Mouse (Mus musculus) intestine, embryonic 15.5 days (tissue): ENCODE measurements at regions not wholly inside any gene's neighbourhood (a gene's known extent, or its start where the extent isn't known, plus 50 kb on each side); places are given as distances from the start of the nearest gene placed in this dataset.

Source experiments
- ATAC-seq: fragments of 200-750 bp; cut with Nextera tagmentation; 2 replicates; pipeline ENCODE4 v1.8.0; 2017; ENCODE audit warnings: moderate TSS enrichment, moderate library complexity
- H3K27ac ChIP-seq: fragments of 300-500 bp; sonication (generic); 2 replicates; pipeline ENCODE4 v1.5.1; 2015; ENCODE audit warnings: mild to moderate bottlenecking, inconsistent platforms
- H3K27me3 ChIP-seq: fragments of 300-500 bp; sonication (generic); replicated peaks from 2 replicates; pipeline ENCODE4 v1.6.1; 2015; ENCODE audit warnings: inconsistent platforms
- H3K36me3 ChIP-seq: fragments of 300-500 bp; sonication (generic); 2 replicates; pipeline ENCODE4 v1.6.1; 2015; ENCODE audit warnings: inconsistent platforms
- H3K4me1 ChIP-seq: fragments of 300-500 bp; sonication (generic); replicated peaks from 2 replicates; pipeline ENCODE4 v1.6.1; 2015; ENCODE audit warnings: inconsistent platforms
- H3K4me2 ChIP-seq: fragments of 300-500 bp; sonication (generic); replicated peaks from 2 replicates; pipeline ENCODE4 v1.6.1; 2015; ENCODE audit warnings: mild to moderate bottlenecking, inconsistent platforms
- H3K4me3 ChIP-seq: fragments of 300-500 bp; sonication (generic); replicated peaks from 2 replicates; pipeline ENCODE4 v1.5.1; 2015; ENCODE audit warnings: inconsistent platforms
- H3K9ac ChIP-seq: fragments of 300-500 bp; sonication (generic); 2 replicates; pipeline ENCODE4 v1.6.1; 2015; ENCODE audit warnings: inconsistent platforms
- H3K9me3 ChIP-seq: fragments of 300-500 bp; sonication (generic); 2 replicates; pipeline ENCODE4 v1.6.1; 2016; ENCODE audit warnings: inconsistent platforms
- WGBS: fragments of 180-500 bp; shearing (Covaris S2); methylation state at CpG from one replicate; pipeline ENCODE4 v1.1.7; 2015; 5-methylcytosine and 5-hydroxymethylcytosine counted together

GRCm38 (mm10) chr5:73804556-73805230, 153.5 kb downstream of the Spata18 start:
- no peaks in the 10 kb centered on the region for H3K36me3 ChIP-seq
- H3K4me3 ChIP-seq = no peak overlapping the region
- H3K9me3 ChIP-seq = no peaks in the 10 kb centered on the region
- no peak overlapping the region for H3K27ac ChIP-seq
- no peak for ATAC-seq
- no peak overlapping the region for H3K9ac ChIP-seq
- H3K27me3 ChIP-seq = no peaks in the 10 kb centered on the region
- H3K4me1 ChIP-seq = no peaks in the 10 kb centered on the region
- WGBS = 85% methylated on average over 4 of the region's 4 CpGs
- H3K4me2 ChIP-seq = no peak overlapping the region

- Histone ChIP-seq H3K4me3 (no peak overlapping the region), H3K9me3 (no peaks in the 10 kb centered on the region), H3K36me3 (no peaks in the 10 kb centered on the region), H3K4me2 (no peak overlapping the region), H3K4me1 (no peaks in the 10 kb centered on the region), H3K9ac (no peak overlapping the region), H3K27ac (no peak overlapping the region), H3K27me3 (no peaks in the 10 kb centered on the region)
- ATAC-seq = no peak
- 74% methylated on average over 3 of the region's 3 CpGs for whole genome bisulfite sequencing
These were observed 159.5 kb downstream of the Spata18 start for GRCm38 (mm10) chr5:73810660-73811059.

- Histone ChIP-seq H3K4me1 (no peaks in the 10 kb centered on the region), H3K36me3 (no peaks in the 10 kb centered on the region), H3K9ac (no peak overlapping the region), H3K27me3 (no peaks in the 10 kb centered on the region), H3K9me3 (no peaks in the 10 kb centered on the region), H3K4me2 (no peak overlapping the region), H3K4me3 (no peak overlapping the region), H3K27ac (no peak overlapping the region)
- no peak for ATAC-seq
- WGBS = 82% methylated on average over 3 of the region's 3 CpGs
These were observed 159.9 kb downstream of the Spata18 start for GRCm38 (mm10) chr5:73811094-73811521.

GRCm38 (mm10) chr5:73815752-73816151, 164.6 kb downstream of the Spata18 start:
- Histone ChIP-seq H3K36me3 (no peaks in the 10 kb centered on the region), H3K4me2 (no peak overlapping the region), H3K27me3 (no peaks in the 10 kb centered on the region), H3K4me1 (no peaks in the 10 kb centered on the region), H3K9ac (no peak overlapping the region), H3K27ac (no peak overlapping the region), H3K9me3 (no peaks in the 10 kb centered on the region), H3K4me3 (no peak overlapping the region)
- no peak for ATAC-seq
- 95% methylated on average over 5 of the region's 5 CpGs for WGBS

- H3K27ac ChIP-seq = no peak overlapping the region
- H3K4me1 ChIP-seq = no peaks in the 10 kb centered on the region
- H3K9me3 ChIP-seq = no peaks in the 10 kb centered on the region
- no peaks in the 10 kb centered on the region for H3K27me3 ChIP-seq
- H3K36me3 ChIP-seq = no peaks in the 10 kb centered on the region
- H3K9ac ChIP-seq = no peak overlapping the region
- H3K4me2 ChIP-seq = no peak overlapping the region
- H3K4me3 ChIP-seq = no peak overlapping the region
- WGBS = 90% methylated on average over 1 of the region's 1 CpGs
- no peak for ATAC-seq
These were observed 166.0 kb downstream of the Spata18 start for GRCm38 (mm10) chr5:73817180-73817579.

- Histone ChIP-seq H3K27me3 (no peaks in the 10 kb centered on the region), H3K4me2 (no peak overlapping the region), H3K9me3 (no peaks in the 10 kb centered on the region), H3K36me3 (no peaks in the 10 kb centered on the region), H3K9ac (no peak overlapping the region), H3K4me3 (no peak overlapping the region), H3K27ac (no peak overlapping the region), H3K4me1 (no peaks in the 10 kb centered on the region)
- WGBS = 70% methylated on average over 19 of the region's 19 CpGs
- ATAC-seq = no peak
These were observed 170.9 kb downstream of the Spata18 start for GRCm38 (mm10) chr5:73821956-73822545.

GRCm38 (mm10) chr5:73823421-73823820, 172.2 kb downstream of the Spata18 start:
- H3K9ac ChIP-seq = no peak overlapping the region
- no peaks in the 10 kb centered on the region for H3K36me3 ChIP-seq
- no peak overlapping the region for H3K4me3 ChIP-seq
- ATAC-seq = no peak
- H3K27ac ChIP-seq = no peak overlapping the region
- H3K4me2 ChIP-seq = no peak overlapping the region
- 93% methylated on average over 5 of the region's 5 CpGs for WGBS
- H3K4me1 ChIP-seq = no peaks in the 10 kb centered on the region
- H3K27me3 ChIP-seq = no peaks in the 10 kb centered on the region
- H3K9me3 ChIP-seq = no peaks in the 10 kb centered on the region

- no peak overlapping the region for H3K4me3 ChIP-seq
- 80% methylated on average over 4 of the region's 4 CpGs for WGBS
- no peak for ATAC-seq
- H3K4me1 ChIP-seq = no peaks in the 10 kb centered on the region
- H3K4me2 ChIP-seq = no peak overlapping the region
- H3K9me3 ChIP-seq = no peaks in the 10 kb centered on the region
- H3K27me3 ChIP-seq = no peaks in the 10 kb centered on the region
- H3K9ac ChIP-seq = no peak overlapping the region
- no peaks in the 10 kb centered on the region for H3K36me3 ChIP-seq
- no peak overlapping the region for H3K27ac ChIP-seq
These were observed 175.8 kb downstream of the Spata18 start for GRCm38 (mm10) chr5:73826941-73827340.

GRCm38 (mm10) chr5:73833721-73834120, 182.5 kb downstream of the Spata18 start:
- 74% methylated on average over 1 of the region's 1 CpGs for WGBS
- no peak overlapping the region for H3K4me2 ChIP-seq
- H3K4me3 ChIP-seq = no peak overlapping the region
- no peaks in the 10 kb centered on the region for H3K27me3 ChIP-seq
- no peaks in the 10 kb centered on the region for H3K4me1 ChIP-seq
- ATAC-seq = no peak
- H3K9ac ChIP-seq = no peak overlapping the region
- no peak overlapping the region for H3K27ac ChIP-seq
- H3K36me3 ChIP-seq = no peaks in the 10 kb centered on the region
- H3K9me3 ChIP-seq = no peaks in the 10 kb centered on the region

- 79% methylated on average over 3 of the region's 3 CpGs for WGBS
- no peak overlapping the region for H3K9ac ChIP-seq
- no peak overlapping the region for H3K27ac ChIP-seq
- H3K4me2 ChIP-seq = no peak overlapping the region
- no peaks in the 10 kb centered on the region for H3K27me3 ChIP-seq
- H3K4me3 ChIP-seq = no peak overlapping the region
- H3K36me3 ChIP-seq = no peaks in the 10 kb centered on the region
- H3K9me3 ChIP-seq = no peaks in the 10 kb centered on the region
- H3K4me1 ChIP-seq = no peaks in the 10 kb centered on the region
- no peak for ATAC-seq
These were observed 192.6 kb downstream of the Spata18 start for GRCm38 (mm10) chr5:73843776-73844175.

- ATAC-seq = no peak
- Histone ChIP-seq H3K9me3 (no peaks in the 10 kb centered on the region), H3K4me3 (no peak overlapping the region), H3K27ac (no peak overlapping the region), H3K9ac (no peak overlapping the region), H3K4me2 (no peak overlapping the region), H3K36me3 (no peaks in the 10 kb centered on the region), H3K27me3 (no peaks in the 10 kb centered on the region), H3K4me1 (no peaks in the 10 kb centered on the region)
- WGBS = 65% methylated on average over 12 of the region's 12 CpGs
These were observed 195.1 kb downstream of the Spata18 start for GRCm38 (mm10) chr5:73846096-73846782.

GRCm38 (mm10) chr5:73846783-73847151, 195.6 kb downstream of the Spata18 start:
- no peaks in the 10 kb centered on the region for H3K9me3 ChIP-seq
- no peak overlapping the region for H3K9ac ChIP-seq
- H3K4me1 ChIP-seq = no peaks in the 10 kb centered on the region
- H3K36me3 ChIP-seq = no peaks in the 10 kb centered on the region
- WGBS = 50% methylated on average over 6 of the region's 6 CpGs
- no peak overlapping the region for H3K4me3 ChIP-seq
- H3K27me3 ChIP-seq = no peaks in the 10 kb centered on the region
- no peak overlapping the region; the same call in 1 of the 2 replicates for H3K27ac ChIP-seq
- no peak for ATAC-seq
- H3K4me2 ChIP-seq = no peak overlapping the region

- Histone ChIP-seq H3K27me3 (0 out of 2 replicates have a peak, but pooled peaks cover 3% of the 10 kb centered on the region), H3K4me3 (no peak overlapping the region), H3K36me3 (no peaks in the 10 kb centered on the region), H3K4me2 (no peak overlapping the region), H3K27ac (no peak overlapping the region), H3K9me3 (no peaks in the 10 kb centered on the region), H3K9ac (no peak overlapping the region), H3K4me1 (0 out of 2 replicates have a peak, but pooled peaks cover 3% of the 10 kb centered on the region)
- 61% methylated on average over 2 of the region's 2 CpGs for WGBS
- no peak for ATAC-seq
These were observed 200.3 kb downstream of the Spata18 start for GRCm38 (mm10) chr5:73851501-73851900.
